Mouse (Mus musculus) midbrain, postnatal 0 days (tissue): ENCODE measurements at regions not wholly inside any gene's neighbourhood (a gene's known extent, or its start where the extent isn't known, plus 50 kb on each side); places are given as distances from the start of the nearest gene placed in this dataset.

Source experiments
- ATAC-seq: fragments of 200-750 bp; cut with Nextera tagmentation; 2 replicates; pipeline ENCODE4 v1.8.0; 2017; ENCODE audit warnings: moderate number of reproducible peaks, mild to moderate bottlenecking, moderate TSS enrichment, moderate library complexity; ENCODE audit not compliant: low FRiP score
- DNase-seq: peaks from one replicate; pipeline ENCODE4 v3.0.0-alpha.2; 2015; ENCODE audit warnings: low spot score
- H3K27ac ChIP-seq: fragments of 300-500 bp; sonication (generic); 2 replicates; pipeline ENCODE4 v1.5.1; 2014; ENCODE audit warnings: low read depth, mild to moderate bottlenecking, low read length, mixed read lengths
- H3K27me3 ChIP-seq: fragments of 300-500 bp; sonication (generic); 2 replicates; pipeline ENCODE4 v1.6.1; 2014; ENCODE audit warnings: low read length, control low read depth, mixed read lengths; ENCODE audit not compliant: insufficient read depth
- H3K36me3 ChIP-seq: fragments of 300-500 bp; sonication (generic); 2 replicates; pipeline ENCODE4 v1.6.1; 2014; ENCODE audit warnings: low read length, control low read depth, mixed read lengths; ENCODE audit not compliant: insufficient read depth
- H3K4me1 ChIP-seq: fragments of 300-500 bp; sonication (generic); 2 replicates; pipeline ENCODE4 v1.6.1; 2014; ENCODE audit warnings: mild to moderate bottlenecking, control low read depth, antibody characterized with exemption, low read length, mixed read lengths; ENCODE audit not compliant: insufficient read depth
- H3K4me2 ChIP-seq: fragments of 300-500 bp; sonication (generic); 2 replicates; pipeline ENCODE4 v1.6.1; 2014; ENCODE audit warnings: low read depth, mild to moderate bottlenecking, low read length, mixed read lengths; ENCODE audit not compliant: poor library complexity, severe bottlenecking
- H3K4me3 ChIP-seq: fragments of 300-500 bp; sonication (generic); 2 replicates; pipeline ENCODE4 v1.5.1; 2014; ENCODE audit warnings: low read depth, mild to moderate bottlenecking, low read length, moderate library complexity
- H3K9ac ChIP-seq: fragments of 300-500 bp; sonication (generic); replicated peaks from 2 replicates; pipeline ENCODE4 v1.6.1; 2014; ENCODE audit warnings: mild to moderate bottlenecking, low read length, moderate library complexity, mixed read lengths; ENCODE audit not compliant: poor library complexity, severe bottlenecking
- H3K9me3 ChIP-seq: fragments of 300-500 bp; sonication (generic); 2 replicates; pipeline ENCODE4 v1.6.1; 2016; ENCODE audit warnings: low read length, control low read depth
- CTCF ChIP-seq: IDR thresholded peaks from 2 replicates; pipeline ENCODE4 v1.5.1; 2016; ENCODE audit warnings: antibody characterized with exemption, mild to moderate bottlenecking
- WGBS: fragments of 180-500 bp; shearing (Covaris S2); extraction: QIAGEN DNeasy Blood & Tissue Kit; methylation state at CpG from one replicate; pipeline ENCODE4 v1.1.7; 2014; 5-methylcytosine and 5-hydroxymethylcytosine counted together

GRCm38 (mm10) chr7:40762520-40762919 is 135.6 kb upstream of the Vstm2b start:
- Histone ChIP-seq H3K9ac (no peak overlapping the region), H3K27ac (no peak overlapping the region), H3K27me3 (no peaks in the 10 kb centered on the region), H3K4me1 (0 out of 2 replicates have a peak, but pooled peaks cover 4% of the 10 kb centered on the region), H3K36me3 (no peaks in the 10 kb centered on the region), H3K9me3 (no peaks in the 10 kb centered on the region), H3K4me2 (no peak overlapping the region), H3K4me3 (no peak overlapping the region)
- ATAC-seq, result 0 out of 2 replicates have a peak, but pooled peaks have one; percentile 11
- WGBS, result 17% methylated on average over 5 of the region's 5 CpGs
- DNase-seq, result peak; percentile 37
- TF ChIP-seq CTCF, result peak; percentile 11; the same call in 1 of the 2 replicates

GRCm38 (mm10) chr7:40766142-40766541 is 132.0 kb upstream of the Vstm2b start:
- no peaks in the 10 kb centered on the region for H3K36me3 ChIP-seq
- no peak for TF ChIP-seq CTCF
- no peak overlapping the region for H3K9ac ChIP-seq
- ATAC-seq, result no peak
- H3K4me3 ChIP-seq, result no peak overlapping the region
- H3K4me1 ChIP-seq, result 0 out of 2 replicates have a peak, but pooled peaks cover 4% of the 10 kb centered on the region
- no peak overlapping the region for H3K4me2 ChIP-seq
- no peaks in the 10 kb centered on the region for H3K27me3 ChIP-seq
- 28% methylated on average over 3 of the region's 3 CpGs for WGBS
- no peak for DNase-seq
- no peaks in the 10 kb centered on the region for H3K9me3 ChIP-seq
- H3K27ac ChIP-seq, result no peak overlapping the region

GRCm38 (mm10) chr7:40776220-40776619 is 121.9 kb upstream of the Vstm2b start:
- WGBS, result 26% methylated on average over 4 of the region's 4 CpGs
- no peak for ATAC-seq
- no peak overlapping the region for H3K4me2 ChIP-seq
- DNase-seq, result no peak
- no peaks in the 10 kb centered on the region for H3K4me1 ChIP-seq
- no peak for TF ChIP-seq CTCF
- H3K9me3 ChIP-seq, result no peaks in the 10 kb centered on the region
- H3K27me3 ChIP-seq, result no peaks in the 10 kb centered on the region
- H3K27ac ChIP-seq, result no peak overlapping the region
- H3K4me3 ChIP-seq, result no peak overlapping the region
- no peak overlapping the region for H3K9ac ChIP-seq
- no peaks in the 10 kb centered on the region for H3K36me3 ChIP-seq

- Histone ChIP-seq H3K9me3 (no peaks in the 10 kb centered on the region), H3K4me2 (no peak overlapping the region), H3K27ac (no peak overlapping the region), H3K36me3 (no peaks in the 10 kb centered on the region), H3K27me3 (no peaks in the 10 kb centered on the region), H3K4me1 (no peaks in the 10 kb centered on the region), H3K4me3 (no peak overlapping the region), H3K9ac (no peak overlapping the region)
- WGBS, result 88% methylated on average over 1 of the region's 1 CpGs
- DNase-seq, result no peak
- no peak for TF ChIP-seq CTCF
- ATAC-seq, result no peak
These were observed 113.2 kb upstream of the Vstm2b start for GRCm38 (mm10) chr7:40784906-40785305.

- Histone ChIP-seq H3K9me3 (no peaks in the 10 kb centered on the region), H3K27ac (no peak overlapping the region), H3K36me3 (no peaks in the 10 kb centered on the region), H3K27me3 (no peaks in the 10 kb centered on the region), H3K4me1 (no peaks in the 10 kb centered on the region), H3K9ac (no peak overlapping the region), H3K4me2 (no peak overlapping the region), H3K4me3 (no peak overlapping the region)
- WGBS, result 85% methylated on average over 2 of the region's 2 CpGs
- ATAC-seq, result no peak
- TF ChIP-seq CTCF, result peak; percentile 36
- DNase-seq, result no peak
These were observed 111.4 kb upstream of the Vstm2b start for GRCm38 (mm10) chr7:40786758-40787157.

- no peak overlapping the region for H3K4me2 ChIP-seq
- DNase-seq (no peak), ATAC-seq (no peak)
- no peak overlapping the region for H3K9ac ChIP-seq
- no peak overlapping the region for H3K27ac ChIP-seq
- 89% methylated on average over 2 of the region's 2 CpGs for WGBS
- no peaks in the 10 kb centered on the region for H3K9me3 ChIP-seq
- no peak overlapping the region for H3K4me3 ChIP-seq
- H3K27me3 ChIP-seq, result no peaks in the 10 kb centered on the region
- H3K36me3 ChIP-seq, result no peaks in the 10 kb centered on the region
- TF ChIP-seq CTCF, result no peak
- H3K4me1 ChIP-seq, result no peaks in the 10 kb centered on the region
These were observed 109.6 kb upstream of the Vstm2b start for GRCm38 (mm10) chr7:40788486-40788885.
